Mouse (Mus musculus) heart, embryonic 12.5 days (tissue): Measurements from ENCODE around the gene Rnase13. TPM values are rescaled to one million over a fixed set of nuclear protein-coding genes. Genes with fewer than 3 reads are reported as not detected.

Experiments used
- ATAC-seq: fragments of 200-750 bp; cut with Nextera tagmentation; 2 replicates; pipeline ENCODE4 v1.8.0; 2017; ENCODE audit warnings: moderate TSS enrichment, moderate library complexity; ENCODE audit not compliant: insufficient number of reproducible peaks, low FRiP score
- H3K27ac ChIP-seq: fragments of 300-500 bp; sonication (generic); 2 replicates; pipeline ENCODE4 v1.5.1; 2016; ENCODE audit warnings: mild to moderate bottlenecking, moderate library complexity; ENCODE audit not compliant: poor library complexity, severe bottlenecking
- H3K27me3 ChIP-seq: fragments of 300-500 bp; sonication (generic); replicated peaks from 2 replicates; pipeline ENCODE4 v1.6.1; 2016; ENCODE audit warnings: mild to moderate bottlenecking, moderate library complexity
- H3K36me3 ChIP-seq: fragments of 300-500 bp; sonication (generic); 2 replicates; pipeline ENCODE4 v1.6.1; 2016; ENCODE audit warnings: mild to moderate bottlenecking, moderate library complexity
- H3K4me1 ChIP-seq: fragments of 300-500 bp; sonication (generic); replicated peaks from 2 replicates; pipeline ENCODE4 v1.6.1; 2016; ENCODE audit warnings: mild to moderate bottlenecking
- H3K4me2 ChIP-seq: fragments of 300-500 bp; sonication (generic); 2 replicates; pipeline ENCODE4 v1.6.1; 2016; ENCODE audit warnings: mild to moderate bottlenecking, moderate library complexity
- H3K4me3 ChIP-seq: fragments of 300-500 bp; sonication (generic); 2 replicates; pipeline ENCODE4 v1.5.1; 2016; ENCODE audit warnings: mild to moderate bottlenecking
- H3K9ac ChIP-seq: fragments of 300-500 bp; sonication (generic); 2 replicates; pipeline ENCODE4 v1.6.1; 2016; ENCODE audit warnings: mild to moderate bottlenecking, moderate library complexity
- H3K9me3 ChIP-seq: fragments of 300-500 bp; sonication (generic); replicated peaks from 2 replicates; pipeline ENCODE4 v1.6.1; 2016; ENCODE audit warnings: mild to moderate bottlenecking, moderate library complexity
- WGBS: fragments of 180-500 bp; shearing (Covaris S2); methylation state at CpG from one replicate; pipeline ENCODE4 v1.1.7; 2016; 5-methylcytosine and 5-hydroxymethylcytosine counted together
- polyA plus RNA-seq: library from polyadenylated mRNA; unstranded; fragments of >200 nt; fragmentation: Nextera tagmentation; extraction: Ambion mirVana; gene quantifications from 2 replicates; pipeline ENCODE4 v1.2.1, GENCODE M21; 2016

Rnase13 gene
- not detected in 2 replicates for polyA plus RNA-seq

DNA sequence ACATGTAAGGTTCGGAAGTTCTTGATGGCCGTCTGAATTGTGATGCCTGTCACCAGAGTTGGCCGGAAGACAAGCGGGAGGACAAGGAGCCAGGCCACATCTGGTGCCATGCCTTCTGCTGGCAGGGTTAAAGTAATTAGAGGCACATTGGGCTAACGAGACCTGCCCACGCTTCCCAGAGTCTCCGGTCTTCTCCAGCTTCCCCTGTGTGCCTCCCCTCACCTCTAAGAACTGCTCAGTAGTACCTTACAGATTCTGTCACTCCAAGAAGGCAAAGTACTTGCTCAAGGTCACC lies at the start of gene Rnase13:
TSS of gene Rnase13 (minus strand) at position 203 of the 295 bp plus-strand sequence.
- no peak within 1 kb of the TSS for H3K4me2 ChIP-seq
- no peak within 1 kb of the TSS for H3K9ac ChIP-seq
- no peak within 1 kb of the TSS for H3K27ac ChIP-seq
- H3K9me3 ChIP-seq: no peaks in the 10 kb centered on the region
- H3K4me3 ChIP-seq: no peak within 1 kb of the TSS
- H3K4me1 ChIP-seq: peaks cover 22% of the 10 kb centered on the region
- no peaks in the 10 kb centered on the region for H3K27me3 ChIP-seq
- 84% methylated on average over 7 of the region's 7 CpGs for WGBS
- no peak for ATAC-seq
- no peaks in the 10 kb centered on the region for H3K36me3 ChIP-seq

DNA sequence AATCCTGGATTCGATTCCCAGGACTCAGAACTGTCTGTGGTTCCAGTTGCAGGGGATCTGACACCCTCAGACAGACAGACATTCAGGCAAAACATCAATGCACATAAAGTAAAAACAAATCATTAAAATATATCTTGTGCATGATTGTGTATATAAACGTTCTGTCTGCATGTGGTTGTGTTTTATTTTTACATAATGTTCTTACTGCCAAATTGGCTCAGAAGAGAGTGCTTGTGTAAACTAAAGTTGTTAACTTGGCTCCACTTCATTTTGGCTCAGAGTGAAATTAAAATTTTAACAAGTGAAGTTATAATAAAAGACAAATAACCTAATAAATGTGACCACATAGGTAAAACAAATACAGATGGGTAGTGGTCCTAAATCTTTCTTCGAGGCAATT lies 44.8 kb upstream of the Rnase13 start:
- Histone ChIP-seq H3K36me3 (no peaks in the 10 kb centered on the region), H3K4me2 (no peak overlapping the region), H3K9me3 (no peaks in the 10 kb centered on the region), H3K27me3 (no peaks in the 10 kb centered on the region), H3K4me1 (peaks cover 3% of the 10 kb centered on the region), H3K27ac (no peak overlapping the region), H3K9ac (no peak overlapping the region), H3K4me3 (no peak overlapping the region)
- ATAC-seq: no peak
- WGBS: 80% methylated on average over 3 of the region's 3 CpGs

DNA sequence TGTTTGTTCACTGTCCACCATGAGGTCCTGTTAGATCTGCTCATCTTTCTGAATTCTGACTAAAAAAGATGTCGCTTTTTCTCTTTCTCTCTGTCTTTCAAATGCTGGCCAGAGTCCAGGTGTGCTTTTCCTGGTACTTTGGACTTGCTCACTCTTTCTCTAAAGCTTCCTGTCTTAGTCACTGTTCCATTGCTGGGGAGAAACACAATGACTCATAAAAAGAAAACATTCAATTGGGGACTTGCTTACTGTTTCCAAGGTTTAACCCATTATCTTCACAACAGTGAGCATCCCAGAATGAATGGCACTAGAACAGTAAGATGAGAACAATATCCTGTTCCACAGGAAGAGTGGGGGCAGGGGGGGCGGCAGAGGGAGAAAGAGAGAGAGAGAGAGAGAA lies 37.7 kb upstream of the Rnase13 start:
- ATAC-seq: no peak
- H3K27me3 ChIP-seq: peaks cover 3% of the 10 kb centered on the region; the same call in 1 of the 2 replicates
- H3K4me3 ChIP-seq: no peak overlapping the region
- H3K9me3 ChIP-seq: peaks cover 3% of the 10 kb centered on the region
- H3K4me1 ChIP-seq: peaks cover 7% of the 10 kb centered on the region
- no peaks in the 10 kb centered on the region for H3K36me3 ChIP-seq
- no peak overlapping the region for H3K9ac ChIP-seq
- WGBS: 76% methylated on average over 2 of the region's 2 CpGs
- no peak overlapping the region for H3K4me2 ChIP-seq
- H3K27ac ChIP-seq: no peak overlapping the region

DNA sequence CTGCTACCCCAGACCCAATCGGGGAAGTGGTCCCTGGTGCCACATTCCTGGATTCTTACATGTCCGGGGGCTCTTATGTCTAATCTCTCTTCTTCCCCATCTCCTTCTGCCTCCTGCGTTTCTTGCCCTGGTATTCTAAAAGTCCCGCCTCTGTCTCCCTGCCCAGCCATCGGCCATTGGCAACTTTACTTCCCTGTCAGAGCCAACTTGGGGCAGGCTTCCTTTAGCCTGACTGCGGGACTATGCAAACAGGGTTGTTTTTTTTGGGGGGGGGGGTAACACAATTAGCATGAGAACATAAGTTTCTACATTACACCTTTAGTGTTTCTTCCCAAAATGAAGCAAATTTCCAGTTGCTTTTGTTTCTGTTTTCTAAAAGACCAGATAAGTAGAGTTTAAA lies 20.8 kb upstream of the Rnase13 start:
- WGBS: 69% methylated on average over 6 of the region's 6 CpGs
- Histone ChIP-seq H3K4me2 (no peak overlapping the region), H3K4me1 (peaks cover 4% of the 10 kb centered on the region; the same call in 1 of the 2 replicates), H3K9ac (no peak overlapping the region), H3K9me3 (peaks cover 3% of the 10 kb centered on the region; the same call in 1 of the 2 replicates), H3K36me3 (no peaks in the 10 kb centered on the region), H3K27ac (no peak overlapping the region), H3K4me3 (no peak overlapping the region), H3K27me3 (no peaks in the 10 kb centered on the region)
- ATAC-seq: no peak

DNA sequence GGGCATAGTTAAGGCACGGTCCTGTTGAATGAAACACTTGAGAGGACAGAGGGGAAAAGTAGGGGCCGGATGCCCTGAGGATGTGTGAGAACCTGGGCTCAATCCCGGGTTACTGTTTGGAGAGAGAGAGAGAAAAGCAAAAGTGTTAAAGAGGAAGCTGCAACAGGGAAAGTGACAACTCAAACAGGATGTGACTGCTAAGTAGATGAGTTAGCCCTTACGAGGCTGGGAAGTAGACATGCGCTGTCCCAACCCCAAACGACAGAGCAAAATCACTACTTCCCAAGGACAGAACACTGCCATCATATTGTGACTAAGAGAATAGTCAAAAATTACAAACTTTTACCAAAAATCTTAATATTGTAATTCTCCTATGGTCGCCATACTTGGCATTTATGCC lies 19.7 kb upstream of the Rnase13 start:
- Histone ChIP-seq H3K9me3 (peaks cover 7% of the 10 kb centered on the region), H3K4me2 (no peak overlapping the region), H3K9ac (no peak overlapping the region), H3K27ac (no peak overlapping the region), H3K4me3 (no peak overlapping the region), H3K36me3 (no peaks in the 10 kb centered on the region), H3K27me3 (no peaks in the 10 kb centered on the region), H3K4me1 (peaks cover 4% of the 10 kb centered on the region; the same call in 1 of the 2 replicates)
- WGBS: 56% methylated on average over 7 of the region's 7 CpGs
- ATAC-seq: no peak

GRCm38 (mm10) chr14:51941577-51941976 lies 19.0 kb upstream of the Rnase13 start:
- H3K27me3 ChIP-seq: no peaks in the 10 kb centered on the region
- H3K4me2 ChIP-seq: no peak overlapping the region
- H3K4me1 ChIP-seq: peaks cover 4% of the 10 kb centered on the region; the same call in 1 of the 2 replicates
- WGBS: 65% methylated on average over 9 of the region's 9 CpGs
- no peak for ATAC-seq
- no peak overlapping the region for H3K4me3 ChIP-seq
- peaks cover 9% of the 10 kb centered on the region for H3K9me3 ChIP-seq
- H3K9ac ChIP-seq: no peak overlapping the region
- no peaks in the 10 kb centered on the region for H3K36me3 ChIP-seq
- H3K27ac ChIP-seq: no peak overlapping the region

DNA sequence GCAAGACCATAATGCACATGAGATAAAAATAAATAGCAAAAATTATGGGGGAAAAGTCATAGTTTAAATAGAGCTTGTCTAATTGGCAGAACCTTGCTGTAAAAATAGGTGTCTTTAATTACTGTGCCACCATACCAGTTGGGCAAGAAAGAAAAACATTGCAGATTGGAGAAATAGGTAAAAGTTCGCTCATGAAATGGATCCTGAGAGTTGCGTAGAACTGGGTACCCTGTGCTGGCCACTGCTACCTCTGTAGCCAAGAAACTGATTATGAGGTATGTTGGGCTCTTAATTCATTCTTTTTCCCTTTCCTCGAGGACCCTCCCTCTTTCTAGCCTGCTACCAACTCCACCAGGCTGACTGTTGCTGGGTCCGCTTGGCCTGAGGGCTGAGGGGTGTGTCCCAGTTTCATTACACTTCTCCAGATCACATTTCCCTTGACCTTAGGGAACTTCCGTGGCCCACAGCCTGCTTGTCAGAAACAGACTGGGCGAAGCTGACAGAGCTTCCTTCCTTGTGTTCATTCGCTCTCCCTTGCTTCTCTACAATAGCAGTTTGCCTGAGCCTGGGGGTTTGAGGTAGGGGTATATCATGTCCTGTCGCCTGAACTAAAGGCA lies 18.5 kb upstream of the Rnase13 start:
- 42% methylated on average over 8 of the region's 8 CpGs for WGBS
- Histone ChIP-seq H3K4me2 (no peak overlapping the region), H3K36me3 (no peaks in the 10 kb centered on the region), H3K27me3 (no peaks in the 10 kb centered on the region), H3K9me3 (peaks cover 9% of the 10 kb centered on the region), H3K9ac (no peak overlapping the region), H3K27ac (no peak overlapping the region), H3K4me3 (no peak overlapping the region), H3K4me1 (peaks cover 4% of the 10 kb centered on the region; the same call in 1 of the 2 replicates)
- ATAC-seq: peak; percentile 39; the same call in 1 of the 2 replicates

- Histone ChIP-seq H3K4me3 (no peak overlapping the region), H3K4me2 (no peak overlapping the region), H3K27me3 (no peaks in the 10 kb centered on the region), H3K27ac (no peak overlapping the region), H3K4me1 (peaks cover 4% of the 10 kb centered on the region; the same call in 1 of the 2 replicates), H3K9ac (no peak overlapping the region), H3K36me3 (no peaks in the 10 kb centered on the region), H3K9me3 (peaks cover 16% of the 10 kb centered on the region)
- 81% methylated on average over 9 of the region's 9 CpGs for WGBS
- no peak for ATAC-seq
These were observed 16.4 kb upstream of the Rnase13 start for GRCm38 (mm10) chr14:51939005-51939404.

GRCm38 (mm10) chr14:51932092-51933020 lies 9.8 kb upstream of the Rnase13 start:
- no peak for ATAC-seq
- Histone ChIP-seq H3K36me3 (no peaks in the 10 kb centered on the region), H3K27ac (no peak overlapping the region), H3K27me3 (no peaks in the 10 kb centered on the region), H3K4me3 (no peak overlapping the region), H3K9ac (no peak overlapping the region), H3K4me2 (no peak overlapping the region), H3K9me3 (peaks cover 11% of the 10 kb centered on the region), H3K4me1 (0 out of 2 replicates have a peak, but pooled peaks cover 7% of the 10 kb centered on the region)
- WGBS: 63% methylated on average over 10 of the region's 10 CpGs

- ATAC-seq: peak; percentile 74
- no peak overlapping the region for H3K27ac ChIP-seq
- H3K36me3 ChIP-seq: no peaks in the 10 kb centered on the region
- H3K4me3 ChIP-seq: no peak overlapping the region
- no peaks in the 10 kb centered on the region for H3K27me3 ChIP-seq
- 30% methylated on average over 5 of the region's 5 CpGs for WGBS
- H3K4me2 ChIP-seq: no peak overlapping the region
- 0 out of 2 replicates have a peak, but pooled peaks cover 7% of the 10 kb centered on the region for H3K4me1 ChIP-seq
- no peak overlapping the region for H3K9ac ChIP-seq
- peaks cover 8% of the 10 kb centered on the region for H3K9me3 ChIP-seq
These were observed 8.3 kb upstream of the Rnase13 start for GRCm38 (mm10) chr14:51930824-51931223.

GRCm38 (mm10) chr14:51929968-51930367 lies 7.4 kb upstream of the Rnase13 start:
- Histone ChIP-seq H3K9ac (0 out of 2 replicates have a peak overlapping the region, but pooled peaks have one; percentile 31), H3K27ac (no peak overlapping the region), H3K9me3 (peaks cover 3% of the 10 kb centered on the region), H3K36me3 (no peaks in the 10 kb centered on the region), H3K4me1 (0 out of 2 replicates have a peak, but pooled peaks cover 7% of the 10 kb centered on the region), H3K27me3 (no peaks in the 10 kb centered on the region), H3K4me3 (no peak overlapping the region), H3K4me2 (no peak overlapping the region)
- WGBS: 54% methylated on average over 9 of the region's 9 CpGs
- ATAC-seq: no peak
